Mouse (Mus musculus) left cerebral cortex, postnatal 14 days (tissue): ENCODE measurements at regions not wholly inside any gene's neighbourhood (a gene's known extent, or its start where the extent isn't known, plus 50 kb on each side); places are given as distances from the start of the nearest gene placed in this dataset.
"Not testable (repeated sequence)": the region's sequence is repeated elsewhere in the genome, so short reads cannot be mapped to it uniquely, and the experiment has no call there.

ENCODE experiments used
- DNase-seq, 2 experiments: peaks; one replicate each; pipeline ENCODE4 v3.0.0; 2021 to 2022; ENCODE audit warnings: low spot score in 2 of 2, mixed read lengths in 1 of 2
- intact Hi-C: fragments of 180-260 bp; cut with DNase I; formaldehyde crosslinking; loops from one replicate; pipeline ENCODE4 v1.15.1; 2025

- DNase-seq, intact Hi-C loops: not testable (repeated sequence)
Observed at GRCm38 (mm10) chr15:19242962-19243361, 424.2 kb downstream of the Cdh10 start.

- intact Hi-C loops = no loop called here
- no peak for DNase-seq
Observed at GRCm38 (mm10) chr15:19247489-19247888, 428.7 kb downstream of the Cdh10 start.

GRCm38 (mm10) chr15:19275968-19276826 is 457.4 kb downstream of the Cdh10 start:
- intact Hi-C loops = loop anchor here (2.0 to 10.0 kb wide), 3 partner anchors 234 to 881 kb away; partner anchors contain the start of gene Cdh10
- DNase-seq = peak; percentile 32 to 49

- intact Hi-C loops = no loop called here
- no peak for DNase-seq
Observed at GRCm38 (mm10) chr15:19316380-19316779, 497.6 kb downstream of the Cdh10 start.

GRCm38 (mm10) chr15:19356322-19356721 is 537.6 kb downstream of the Cdh10 start:
- no peak for DNase-seq
- intact Hi-C loops = no loop called here

GRCm38 (mm10) chr15:19360650-19361049 is 541.9 kb downstream of the Cdh10 start:
- DNase-seq = peak; percentile 64 to 69
- intact Hi-C loops = no loop called here

- intact Hi-C loops = no loop called here
- DNase-seq = no peak
Observed at GRCm38 (mm10) chr15:19389951-19390350, 571.2 kb downstream of the Cdh10 start.

- no peak for DNase-seq
- intact Hi-C loops = no loop called here
Observed at GRCm38 (mm10) chr15:19391250-19391982, 572.7 kb downstream of the Cdh10 start.

- no peak for DNase-seq
- intact Hi-C loops = no loop called here
Observed at GRCm38 (mm10) chr15:19395681-19396080, 576.9 kb downstream of the Cdh10 start.
